Mouse (Mus musculus) megakaryocyte, adult 5-6 weeks (primary cell): ENCODE measurements around the gene Olfr1163. TPM values are rescaled to one million over a fixed set of nuclear protein-coding genes. Genes with fewer than 3 reads are reported as not detected.
"Not testable (repeated sequence)": the region's sequence is repeated elsewhere in the genome, so short reads cannot be mapped to it uniquely, and the experiment has no call there.

ENCODE experiments used
- ATAC-seq: 2 replicates; pipeline ENCODE4 v1.8.0; 2016; ENCODE audit warnings: mild to moderate bottlenecking, inconsistent platforms; ENCODE audit not compliant: poor library complexity, severe bottlenecking
- total RNA-seq, 2 experiments: library from RNA; stranded (forward) in 1 of 2; stranded (reverse) in 1 of 2; fragments of 153-499, 151-499 nt in 1 of 2; fragments of 221-1000, 200-1000 nt in 1 of 2; gene quantifications; 2 replicates each; pipeline versions ENCODE4 v1.2.3 to v1.2.4; 2015 to 2017

Olfr1163 gene
- total RNA-seq (2015) = not detected in 2 replicates
- total RNA-seq (2017) = not detected in 2 replicates

- ATAC-seq = no peak
Measured at GRCm38 (mm10) chr2:88071730-88072129, at the start of gene Olfr1163. Gene Olfr1163, minus strand, starts transcription at chr2:88071830.

- no peak for ATAC-seq
Measured at GRCm38 (mm10) chr2:88093866-88094265, 22.2 kb upstream of the Olfr1163 start, which contains the start of gene Olfr1164. Gene Olfr1164, minus strand, starts transcription at chr2:88093966.

GRCm38 (mm10) chr2:88063587-88063986, 8.0 kb downstream of the Olfr1163 start:
- no peak for ATAC-seq

GRCm38 (mm10) chr2:88051029-88051428, 20.6 kb downstream of the Olfr1163 start, which contains the start of gene Olfr1162:
Gene Olfr1162, minus strand, starts transcription at chr2:88051129.
- ATAC-seq = no peak

GRCm38 (mm10) chr2:88037599-88037998, 34.0 kb downstream of the Olfr1163 start, which contains the start of gene Olfr73:
Gene Olfr73, minus strand, starts transcription at chr2:88037699.
- ATAC-seq = no peak

- not testable (repeated sequence) for ATAC-seq
Measured at GRCm38 (mm10) chr2:88022474-88022873, 49.2 kb downstream of the Olfr1163 start, which contains the start of gene Olfr1161. Gene Olfr1161, plus strand, starts transcription at chr2:88022774.

Other genes starting within 250 kb of the Olfr1163 start
- not detected in 2 replicates for gene Olfr1148, start 241.3 kb downstream of the Olfr1163 start, total RNA-seq (2015)
- gene Olfr1148, start 241.3 kb downstream of the Olfr1163 start, total RNA-seq (2017) = not detected in 2 replicates
- not detected in 2 replicates for gene Olfr1150-ps1, start 227.8 kb downstream of the Olfr1163 start, total RNA-seq (2015)
- not detected in 2 replicates for gene Olfr1150-ps1, start 227.8 kb downstream of the Olfr1163 start, total RNA-seq (2017)
- not detected in 2 replicates for gene Olfr1151, start 216.0 kb downstream of the Olfr1163 start, total RNA-seq (2015)
- gene Olfr1151, start 216.0 kb downstream of the Olfr1163 start, total RNA-seq (2017) = not detected in 2 replicates
- not detected in 2 replicates for gene Olfr1152, start 205.3 kb downstream of the Olfr1163 start, total RNA-seq (2015)
- gene Olfr1152, start 205.3 kb downstream of the Olfr1163 start, total RNA-seq (2017) = not detected in 2 replicates
- gene Olfr1153, start 176.9 kb downstream of the Olfr1163 start, total RNA-seq (2015) = not detected in 2 replicates
- not detected in 2 replicates for gene Olfr1153, start 176.9 kb downstream of the Olfr1163 start, total RNA-seq (2017)
- not detected in 2 replicates for gene Olfr1154, start 166.7 kb downstream of the Olfr1163 start, total RNA-seq (2015)
- not detected in 2 replicates for gene Olfr1154, start 166.7 kb downstream of the Olfr1163 start, total RNA-seq (2017)
- not detected in 2 replicates for gene Olfr1155, start 126.7 kb downstream of the Olfr1163 start, total RNA-seq (2015)
- not detected in 2 replicates for gene Olfr1155, start 126.7 kb downstream of the Olfr1163 start, total RNA-seq (2017)
- not detected in 2 replicates for gene Olfr1156, start 118.7 kb downstream of the Olfr1163 start, total RNA-seq (2015)
- not detected in 2 replicates for gene Olfr1156, start 118.7 kb downstream of the Olfr1163 start, total RNA-seq (2017)
- gene Olfr1157, start 103.5 kb downstream of the Olfr1163 start, total RNA-seq (2015) = not detected in 2 replicates
- gene Olfr1157, start 103.5 kb downstream of the Olfr1163 start, total RNA-seq (2017) = not detected in 2 replicates
- gene Olfr74, start 97.2 kb downstream of the Olfr1163 start, total RNA-seq (2015) = not detected in 2 replicates
- not detected in 2 replicates for gene Olfr74, start 97.2 kb downstream of the Olfr1163 start, total RNA-seq (2017)
- not detected in 2 replicates for gene Olfr1158, start 81.7 kb downstream of the Olfr1163 start, total RNA-seq (2015)
- gene Olfr1158, start 81.7 kb downstream of the Olfr1163 start, total RNA-seq (2017) = not detected in 2 replicates
- gene Olfr1160, start 63.6 kb downstream of the Olfr1163 start, total RNA-seq (2015) = not detected in 2 replicates
- not detected in 2 replicates for gene Olfr1160, start 63.6 kb downstream of the Olfr1163 start, total RNA-seq (2017)
- gene Olfr1161, start 49.1 kb downstream of the Olfr1163 start, total RNA-seq (2015) = not detected in 2 replicates
- not detected in 2 replicates for gene Olfr1161, start 49.1 kb downstream of the Olfr1163 start, total RNA-seq (2017)
- gene Olfr73, start 34.1 kb downstream of the Olfr1163 start, total RNA-seq (2015) = not detected in 2 replicates
- not detected in 2 replicates for gene Olfr73, start 34.1 kb downstream of the Olfr1163 start, total RNA-seq (2017)
- not detected in 2 replicates for gene Olfr1162, start 20.7 kb downstream of the Olfr1163 start, total RNA-seq (2015)
- not detected in 2 replicates for gene Olfr1162, start 20.7 kb downstream of the Olfr1163 start, total RNA-seq (2017)
- gene Olfr1164, start 22.1 kb upstream of the Olfr1163 start, total RNA-seq (2015) = not detected in 2 replicates
- not detected in 2 replicates for gene Olfr1164, start 22.1 kb upstream of the Olfr1163 start, total RNA-seq (2017)
- gene Olfr1166, start 56.4 kb upstream of the Olfr1163 start, total RNA-seq (2015) = not detected in 2 replicates
- not detected in 2 replicates for gene Olfr1166, start 56.4 kb upstream of the Olfr1163 start, total RNA-seq (2017)
- not detected in 2 replicates for gene Olfr1167, start 83.4 kb upstream of the Olfr1163 start, total RNA-seq (2015)
- 0.04 TPM in 1 of 2 replicates, not detected in the other for gene Olfr1167, start 83.4 kb upstream of the Olfr1163 start, total RNA-seq (2017)
- gene Olfr1168, start 110.0 kb upstream of the Olfr1163 start, total RNA-seq (2015) = not detected in 2 replicates
- not detected in 2 replicates for gene Olfr1168, start 110.0 kb upstream of the Olfr1163 start, total RNA-seq (2017)
- not detected in 2 replicates for gene Olfr1170, start 156.5 kb upstream of the Olfr1163 start, total RNA-seq (2015)
- not detected in 2 replicates for gene Olfr1170, start 156.5 kb upstream of the Olfr1163 start, total RNA-seq (2017)
- gene Olfr1173, start 208.0 kb upstream of the Olfr1163 start, total RNA-seq (2015) = not detected in 2 replicates
- gene Olfr1173, start 208.0 kb upstream of the Olfr1163 start, total RNA-seq (2017) = 0.04 TPM in 1 of 2 replicates, not detected in the other
- not detected in 2 replicates for gene Olfr1174-ps, start 243.3 kb upstream of the Olfr1163 start, total RNA-seq (2015)
- not detected in 2 replicates for gene Olfr1174-ps, start 243.3 kb upstream of the Olfr1163 start, total RNA-seq (2017)